Mouse (Mus musculus): ENCODE results near the gene Rab3d. TPM values are rescaled to one million over a fixed set of nuclear protein-coding genes. Genes with fewer than 3 reads are reported as not detected.

The Rab3d gene
- total RNA-seq, 1 experiment from 2014 or later, result 12.5 TPM

Other genes starting within 250 kb of the Rab3d start
- 18.4 and 19.0 TPM in 2 replicates for gene Ldlr, start 194.7 kb downstream of the Rab3d start, total RNA-seq (2017)
- 120 and 131 TPM in 2 replicates for gene Spc24, start 157.9 kb downstream of the Rab3d start, total RNA-seq (2017)
- 1.3 and 1.4 TPM in 2 replicates for gene Kank2, start 119.4 kb downstream of the Rab3d start, total RNA-seq (2017)
- not detected in 2 replicates for gene Angptl8, start 82.7 kb downstream of the Rab3d start, total RNA-seq (2017)
- 1.8 and 2.7 TPM in 2 replicates for gene Dock6, start 65.6 kb downstream of the Rab3d start, total RNA-seq (2017)
- gene Ccdc159, start 9.3 kb upstream of the Rab3d start, total RNA-seq (2017), result not detected in 2 replicates
- 12.1 and 14.1 TPM in 2 replicates for gene Tmem205, start 9.4 kb upstream of the Rab3d start, total RNA-seq (2017)
- 0.09 TPM in 1 of 2 replicates, not detected in the other for gene Plppr2, start 18.8 kb upstream of the Rab3d start, total RNA-seq (2017)
- gene Swsap1, start 37.6 kb upstream of the Rab3d start, total RNA-seq (2017), result 3.7 and 6.9 TPM in 2 replicates
- 11.0 and 22.8 TPM in 2 replicates for gene Epor, start 45.3 kb upstream of the Rab3d start, total RNA-seq (2017)
- gene Rgl3, start 71.3 kb upstream of the Rab3d start, total RNA-seq (2017), result not detected in 2 replicates
- not detected in 2 replicates for gene Ccdc151, start 84.4 kb upstream of the Rab3d start, total RNA-seq (2017)
- 117 and 121 TPM in 2 replicates for gene Prkcsh, start 84.6 kb upstream of the Rab3d start, total RNA-seq (2017)
- not detected in 2 replicates for gene Elavl3, start 133.8 kb upstream of the Rab3d start, total RNA-seq (2017)
- gene Gm49318, start 153.1 kb upstream of the Rab3d start, total RNA-seq (2017), result not detected in 2 replicates
- 5.7 and 7.9 TPM in 2 replicates for gene Zfp653, start 153.2 kb upstream of the Rab3d start, total RNA-seq (2017)
- 16.6 and 23.6 TPM in 2 replicates for gene Ecsit, start 167.2 kb upstream of the Rab3d start, total RNA-seq (2017)
- gene Cnn1, start 181.0 kb upstream of the Rab3d start, total RNA-seq (2017), result not detected in 2 replicates
- gene Elof1, start 199.0 kb upstream of the Rab3d start, total RNA-seq (2017), result 35.3 and 38.1 TPM in 2 replicates
- gene Acp5, start 217.5 kb upstream of the Rab3d start, total RNA-seq (2017), result 1.4 and 3.8 TPM in 2 replicates
- gene Pigyl, start 238.7 kb upstream of the Rab3d start, total RNA-seq (2017), result 16.3 and 34.4 TPM in 2 replicates

All from common myeloid progenitor, adult 5-6 weeks (primary cell).